Mouse (Mus musculus) frontal cortex, adult (tissue): ENCODE measurements around the gene Mon2.

Source experiments
- ATAC-seq: cut with Nextera tagmentation; 2 replicates; pipeline ENCODE4 v1.9.2; 2017; ENCODE audit warnings: mild to moderate bottlenecking, moderate library complexity, mixed read lengths; ENCODE audit not compliant: low TSS enrichment

The Mon2 gene

GRCm38 (mm10) chr10:123076245-123077023 is at the start of gene Mon2:
Gene Mon2 (minus strand): TSS chr10:123076505.
- peak; percentile 93 for ATAC-seq

GRCm38 (mm10) chr10:123120666-123121392 is 44.5 kb upstream of the Mon2 start:
- no peak for ATAC-seq

- no peak for ATAC-seq
These were observed 40.6 kb upstream of the Mon2 start for GRCm38 (mm10) chr10:123116861-123117260.

GRCm38 (mm10) chr10:123113466-123113865 is 37.2 kb upstream of the Mon2 start:
- no peak for ATAC-seq

GRCm38 (mm10) chr10:123112787-123113168 is 36.5 kb upstream of the Mon2 start:
- ATAC-seq = no peak

GRCm38 (mm10) chr10:123112056-123112786 is 35.9 kb upstream of the Mon2 start:
- ATAC-seq = no peak

- peak; percentile 53 for ATAC-seq
These were observed 34.2 kb upstream of the Mon2 start for GRCm38 (mm10) chr10:123110548-123110947.

- no peak for ATAC-seq
These were observed 32.2 kb upstream of the Mon2 start for GRCm38 (mm10) chr10:123108527-123108926.

- no peak for ATAC-seq
These were observed 31.8 kb upstream of the Mon2 start for GRCm38 (mm10) chr10:123108121-123108520.

GRCm38 (mm10) chr10:123101303-123101702 is 25.0 kb upstream of the Mon2 start:
- ATAC-seq = no peak

- peak; percentile 23; the same call in 1 of the 2 replicates for ATAC-seq
These were observed 24.3 kb upstream of the Mon2 start for GRCm38 (mm10) chr10:123100584-123100983.

GRCm38 (mm10) chr10:123094504-123094903 is 18.2 kb upstream of the Mon2 start:
- no peak for ATAC-seq

- ATAC-seq = no peak
These were observed 16.3 kb upstream of the Mon2 start for GRCm38 (mm10) chr10:123092577-123092976.

- peak; percentile 97 for ATAC-seq
These were observed 15.4 kb upstream of the Mon2 start for GRCm38 (mm10) chr10:123091737-123092136.

GRCm38 (mm10) chr10:123089425-123089930 is 13.2 kb upstream of the Mon2 start:
- ATAC-seq = no peak

GRCm38 (mm10) chr10:123086847-123087246 is 10.5 kb upstream of the Mon2 start:
- ATAC-seq = no peak

- peak; percentile 84 for ATAC-seq
These were observed 8.8 kb upstream of the Mon2 start for GRCm38 (mm10) chr10:123084900-123085641.

GRCm38 (mm10) chr10:123084307-123084706 is 8.0 kb upstream of the Mon2 start:
- peak; percentile 47; the same call in 1 of the 2 replicates for ATAC-seq

GRCm38 (mm10) chr10:123075751-123076242 is 508 bp downstream of the Mon2 start:
- peak; percentile 39 for ATAC-seq

GRCm38 (mm10) chr10:123071997-123072396 is 4.3 kb downstream of the Mon2 start:
- no peak for ATAC-seq

GRCm38 (mm10) chr10:123063021-123063420 is 13.3 kb downstream of the Mon2 start:
- ATAC-seq = no peak; the same call in 1 of the 2 replicates
